Mouse (Mus musculus) hindbrain, embryonic 11.5 days (tissue): ENCODE results near the gene Far1. TPM values are rescaled to one million over a fixed set of nuclear protein-coding genes. Genes with fewer than 3 reads are reported as not detected.

ENCODE experiments used
- ATAC-seq: fragments of 200-750 bp; cut with Nextera tagmentation; 2 replicates; pipeline ENCODE4 v1.8.0; 2017; ENCODE audit warnings: mild to moderate bottlenecking, moderate TSS enrichment, moderate library complexity; ENCODE audit not compliant: low FRiP score
- DNase-seq: peaks from one replicate; pipeline ENCODE4 v3.0.0-alpha.2; 2015; ENCODE audit warnings: low spot score
- H3K27ac ChIP-seq: fragments of 300-500 bp; sonication (generic); 2 replicates; pipeline ENCODE4 v1.5.1; 2014; ENCODE audit warnings: mild to moderate bottlenecking, low read depth, low read length
- H3K27me3 ChIP-seq: fragments of 300-500 bp; sonication (generic); 2 replicates; pipeline ENCODE4 v1.6.1; 2014; ENCODE audit warnings: mild to moderate bottlenecking, low read length, moderate library complexity, mixed read lengths; ENCODE audit not compliant: control insufficient read depth, insufficient read depth
- H3K36me3 ChIP-seq: fragments of 300-500 bp; sonication (generic); 2 replicates; pipeline ENCODE4 v1.6.1; 2014; ENCODE audit warnings: mild to moderate bottlenecking, low read length, moderate library complexity, mixed read lengths; ENCODE audit not compliant: control insufficient read depth, insufficient read depth
- H3K4me1 ChIP-seq: fragments of 300-500 bp; sonication (generic); replicated peaks from 2 replicates; pipeline ENCODE4 v1.6.1; 2014; ENCODE audit warnings: low read length, mixed read lengths; ENCODE audit not compliant: control insufficient read depth, insufficient read depth
- H3K4me2 ChIP-seq: fragments of 300-500 bp; sonication (generic); replicated peaks from 2 replicates; pipeline ENCODE4 v1.6.1; 2014; ENCODE audit warnings: mild to moderate bottlenecking, low read depth, low read length
- H3K4me3 ChIP-seq: fragments of 300-500 bp; sonication (generic); 2 replicates; pipeline ENCODE4 v1.5.1; 2014; ENCODE audit warnings: low read depth, low read length
- H3K9ac ChIP-seq: fragments of 300-500 bp; sonication (generic); 2 replicates; pipeline ENCODE4 v1.6.1; 2014; ENCODE audit warnings: low read depth, low read length
- H3K9me3 ChIP-seq: fragments of 300-500 bp; sonication (generic); 2 replicates; pipeline ENCODE4 v1.6.1; 2016; ENCODE audit warnings: low read length; ENCODE audit not compliant: control insufficient read depth
- WGBS: fragments of 180-500 bp; shearing (Covaris S2); extraction: QIAGEN DNeasy Blood & Tissue Kit; methylation state at CpG from one replicate; pipeline ENCODE4 v1.1.7; 2014; 5-methylcytosine and 5-hydroxymethylcytosine counted together
- polyA plus RNA-seq: library from polyadenylated mRNA; unstranded; fragments of >200 nt; fragmentation: Nextera tagmentation; extraction: Ambion mirVana; gene quantifications from 2 replicates; pipeline ENCODE4 v1.2.1, GENCODE M21; 2014

The Far1 gene
- polyA plus RNA-seq = 89.3 and 90.3 TPM in 2 replicates

DNA sequence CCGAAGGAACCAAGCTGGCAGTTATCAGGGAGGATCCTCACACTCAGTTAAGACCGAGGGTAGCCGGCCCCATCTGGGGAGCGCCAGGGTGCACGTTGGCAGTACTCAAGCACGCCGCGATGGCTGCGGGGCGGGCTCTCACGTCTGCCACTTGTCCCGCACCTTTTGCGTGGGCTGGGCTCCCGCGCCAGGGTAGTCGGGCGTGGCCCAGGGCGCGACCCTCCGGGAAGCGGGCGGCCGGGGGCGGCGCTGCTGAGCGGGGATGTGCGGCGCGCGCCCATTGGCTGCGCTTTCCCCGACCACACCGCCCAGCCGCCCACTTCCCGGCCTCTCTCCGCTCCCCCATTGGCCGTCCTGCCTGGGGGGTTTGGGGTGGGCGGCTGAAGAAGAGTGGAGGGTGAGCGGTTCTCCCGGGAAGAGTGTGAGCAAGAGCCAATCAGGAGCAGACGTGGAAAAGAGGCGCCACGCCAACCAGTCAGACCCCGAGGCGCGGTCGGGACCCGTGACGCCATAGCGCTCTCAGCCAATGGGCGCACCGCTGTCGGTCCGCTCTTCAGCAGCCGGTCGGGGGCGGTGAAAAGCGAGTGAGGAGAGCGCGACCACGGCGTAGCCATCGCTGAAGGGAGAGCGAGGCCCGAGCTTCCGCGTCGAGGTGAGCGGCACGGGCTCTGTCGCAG, at the start of gene Far1:
Gene Far1 (plus strand): TSS at position 549 of the 677 bp plus-strand sequence.
- ATAC-seq (peak; percentile 99), DNase-seq (peak; percentile 95)
- no peaks in the 10 kb centered on the region for H3K36me3 ChIP-seq
- no peaks in the 10 kb centered on the region for H3K4me1 ChIP-seq
- H3K27me3 ChIP-seq = no peaks in the 10 kb centered on the region
- H3K9ac ChIP-seq = peak within 1 kb of the TSS; percentile 97
- WGBS = under 1% methylated on average over 68 of the region's 71 CpGs
- H3K9me3 ChIP-seq = no peaks in the 10 kb centered on the region
- H3K27ac ChIP-seq = peak within 1 kb of the TSS; percentile 92
- peak within 1 kb of the TSS; percentile 98 for H3K4me3 ChIP-seq
- H3K4me2 ChIP-seq = peak within 1 kb of the TSS; percentile 69

DNA sequence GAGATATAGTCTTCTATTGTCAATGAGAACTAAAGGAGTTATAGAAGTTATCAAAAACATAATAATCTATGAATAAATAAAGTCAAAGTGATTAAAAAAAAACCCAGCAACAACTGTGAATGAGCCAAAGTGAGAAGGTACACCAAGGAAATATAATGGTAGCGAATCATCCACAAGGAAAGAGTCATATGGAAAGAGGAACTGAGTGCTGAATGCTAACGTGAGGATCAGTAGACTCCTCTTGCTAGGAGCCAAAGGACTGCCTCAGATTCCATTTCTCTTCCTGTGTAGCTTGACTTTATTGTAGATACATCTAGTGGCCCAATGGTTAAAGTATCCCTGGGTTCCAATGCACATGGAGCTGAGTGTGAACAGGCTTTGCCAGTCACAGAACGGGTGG, 45.3 kb upstream of the Far1 start:
- Histone ChIP-seq H3K9ac (no peak overlapping the region), H3K36me3 (no peaks in the 10 kb centered on the region), H3K4me2 (no peak overlapping the region), H3K9me3 (no peaks in the 10 kb centered on the region), H3K27ac (no peak overlapping the region), H3K4me3 (no peak overlapping the region), H3K4me1 (no peaks in the 10 kb centered on the region), H3K27me3 (no peaks in the 10 kb centered on the region)
- DNase-seq (no peak), ATAC-seq (no peak)
- WGBS = 85% methylated on average over 3 of the region's 3 CpGs

DNA sequence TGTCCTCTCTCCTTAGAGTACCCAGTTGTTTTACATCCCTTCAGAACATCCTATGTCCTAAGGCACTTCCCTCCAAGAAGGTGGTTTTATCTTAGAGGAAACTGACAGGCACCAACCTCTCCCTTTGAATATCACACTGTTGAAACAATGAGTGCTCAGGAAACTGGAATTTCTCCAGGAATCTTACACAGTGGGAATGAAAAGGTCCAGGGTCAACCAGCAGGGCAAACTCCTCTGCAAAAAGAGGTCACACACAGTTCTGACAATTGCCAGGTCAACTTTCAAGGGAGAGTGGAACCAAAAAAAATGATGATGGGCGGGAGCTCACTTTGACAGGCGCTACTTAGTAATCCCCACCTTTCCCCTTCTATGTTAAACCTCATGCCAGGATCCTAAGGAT, 43.0 kb upstream of the Far1 start:
- no peak for DNase-seq
- H3K27me3 ChIP-seq = no peaks in the 10 kb centered on the region
- 89% methylated on average over 2 of the region's 2 CpGs for WGBS
- no peaks in the 10 kb centered on the region for H3K36me3 ChIP-seq
- no peaks in the 10 kb centered on the region for H3K4me1 ChIP-seq
- no peak overlapping the region for H3K27ac ChIP-seq
- no peak overlapping the region for H3K4me3 ChIP-seq
- no peak overlapping the region for H3K9ac ChIP-seq
- H3K9me3 ChIP-seq = no peaks in the 10 kb centered on the region
- no peak overlapping the region for H3K4me2 ChIP-seq
- no peak for ATAC-seq

DNA sequence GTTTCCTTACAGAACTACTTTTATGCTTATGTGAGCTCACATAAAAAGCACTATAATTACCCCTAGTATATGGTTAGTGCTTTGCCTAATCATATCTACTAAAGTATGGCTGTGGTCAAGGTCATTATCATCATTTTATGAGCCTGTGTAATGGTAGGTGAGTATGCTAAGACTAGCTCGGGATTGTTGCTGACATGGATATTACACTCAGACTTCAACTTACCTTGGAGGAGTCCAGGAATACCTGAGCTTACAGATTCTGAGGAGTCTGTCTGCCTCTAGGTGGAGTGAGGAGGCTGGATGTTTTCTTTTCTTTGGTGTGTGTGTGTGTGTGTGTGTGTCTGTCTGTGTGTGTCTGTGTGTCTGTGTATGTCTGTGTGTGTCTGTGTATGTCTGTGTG, 42.0 kb upstream of the Far1 start:
- ATAC-seq (no peak), DNase-seq (no peak)
- no peaks in the 10 kb centered on the region for H3K27me3 ChIP-seq
- WGBS = 86% methylated on average over 1 of the region's 1 CpGs
- no peaks in the 10 kb centered on the region for H3K9me3 ChIP-seq
- no peak overlapping the region for H3K9ac ChIP-seq
- H3K36me3 ChIP-seq = no peaks in the 10 kb centered on the region
- no peak overlapping the region for H3K27ac ChIP-seq
- H3K4me1 ChIP-seq = no peaks in the 10 kb centered on the region
- no peak overlapping the region for H3K4me2 ChIP-seq
- H3K4me3 ChIP-seq = no peak overlapping the region

DNA sequence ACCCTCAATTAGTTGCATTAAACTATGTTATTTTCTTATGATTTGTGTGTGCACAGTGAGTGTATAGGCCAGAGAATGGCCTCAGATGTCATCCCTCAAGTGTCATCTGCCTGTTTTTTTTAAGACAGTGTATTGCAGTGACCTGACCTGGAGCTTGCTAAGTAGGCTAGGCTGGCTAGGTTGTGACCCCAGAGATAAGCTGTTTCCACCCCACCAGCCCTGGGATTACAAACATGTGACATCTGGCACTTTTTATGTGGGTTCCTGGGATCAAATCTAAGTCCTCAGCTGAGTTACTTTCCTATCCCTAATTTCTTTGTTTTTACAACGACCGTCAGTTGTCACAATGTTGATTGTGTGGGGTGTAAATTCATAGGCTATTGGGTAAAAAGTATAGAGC, 17.8 kb upstream of the Far1 start:
- Histone ChIP-seq H3K4me3 (no peak overlapping the region), H3K9ac (no peak overlapping the region), H3K4me2 (no peak overlapping the region), H3K36me3 (no peaks in the 10 kb centered on the region), H3K4me1 (no peaks in the 10 kb centered on the region), H3K27ac (no peak overlapping the region), H3K9me3 (no peaks in the 10 kb centered on the region), H3K27me3 (no peaks in the 10 kb centered on the region)
- ATAC-seq = no peak
- no peak for DNase-seq
- 87% methylated on average over 2 of the region's 2 CpGs for WGBS

DNA sequence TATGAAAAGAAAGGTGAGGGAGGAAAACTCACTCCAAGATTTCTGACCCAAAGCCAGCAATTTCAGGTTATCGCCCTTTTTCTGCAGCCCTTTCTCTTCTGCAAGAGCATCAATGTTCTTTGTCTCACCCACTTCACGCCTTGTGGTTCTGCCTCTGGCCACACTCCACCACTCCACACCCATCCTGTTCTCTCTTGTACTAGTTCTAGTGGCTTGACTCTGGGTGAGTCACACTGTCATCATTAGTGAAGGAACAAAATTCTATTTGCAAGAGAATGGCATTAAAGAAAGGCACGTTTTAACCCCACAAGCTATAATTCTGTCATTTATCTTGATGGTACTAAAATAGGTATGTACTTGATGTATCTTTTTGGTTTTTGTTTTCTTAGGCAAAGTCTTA, 15.2 kb upstream of the Far1 start:
- no peak overlapping the region for H3K4me3 ChIP-seq
- H3K9ac ChIP-seq = no peak overlapping the region
- no peak overlapping the region for H3K4me2 ChIP-seq
- DNase-seq = no peak
- no peaks in the 10 kb centered on the region for H3K36me3 ChIP-seq
- no peak overlapping the region for H3K27ac ChIP-seq
- no peaks in the 10 kb centered on the region for H3K27me3 ChIP-seq
- WGBS = 86% methylated on average over 3 of the region's 3 CpGs
- no peak for ATAC-seq
- no peaks in the 10 kb centered on the region for H3K9me3 ChIP-seq
- H3K4me1 ChIP-seq = no peaks in the 10 kb centered on the region

DNA sequence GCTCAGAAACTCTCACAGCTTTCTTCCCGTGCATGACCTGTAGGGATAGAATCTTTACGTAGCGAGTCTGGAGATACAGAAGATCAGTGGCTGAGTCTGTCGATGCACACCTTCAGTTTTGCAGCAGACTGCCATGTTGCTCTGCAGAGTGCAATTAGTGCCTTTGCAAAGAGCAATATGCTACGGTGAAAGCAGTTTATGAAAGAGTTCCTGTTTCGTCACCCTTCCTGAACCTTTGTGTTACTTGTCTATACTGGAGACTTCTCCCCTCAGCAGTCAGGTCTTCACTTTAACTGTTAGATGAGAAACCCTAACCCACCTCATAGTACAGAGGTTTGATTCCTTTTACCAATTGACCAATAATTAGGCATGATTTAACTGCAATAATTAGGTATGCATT, 13.8 kb upstream of the Far1 start:
- no peak overlapping the region for H3K9ac ChIP-seq
- H3K27ac ChIP-seq = no peak overlapping the region
- H3K4me3 ChIP-seq = no peak overlapping the region
- no peak for DNase-seq
- H3K27me3 ChIP-seq = no peaks in the 10 kb centered on the region
- 89% methylated on average over 6 of the region's 6 CpGs for WGBS
- no peaks in the 10 kb centered on the region for H3K36me3 ChIP-seq
- ATAC-seq = no peak
- no peak overlapping the region for H3K4me2 ChIP-seq
- no peaks in the 10 kb centered on the region for H3K9me3 ChIP-seq
- H3K4me1 ChIP-seq = no peaks in the 10 kb centered on the region

DNA sequence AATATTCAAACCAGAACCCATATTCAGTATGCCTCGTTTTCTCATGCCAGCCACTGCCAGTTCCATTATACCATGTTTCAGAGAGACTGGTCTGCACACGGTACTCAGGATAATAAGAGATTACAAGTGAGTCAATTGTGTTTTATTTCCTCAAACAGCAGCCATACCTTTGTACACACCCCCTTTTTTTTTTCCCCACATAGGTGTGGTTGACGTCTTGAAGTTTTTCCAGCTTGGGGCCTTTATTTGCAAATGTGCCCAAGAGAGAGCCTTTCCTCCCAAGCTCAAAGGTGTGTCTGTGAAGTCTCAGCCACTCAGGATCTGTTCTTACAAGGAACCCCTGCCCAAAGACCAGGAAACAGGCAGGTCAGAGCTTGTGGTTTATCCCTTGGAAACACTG, 11.2 kb upstream of the Far1 start:
- H3K27ac ChIP-seq = no peak overlapping the region
- no peak overlapping the region for H3K4me3 ChIP-seq
- H3K4me1 ChIP-seq = no peaks in the 10 kb centered on the region
- H3K36me3 ChIP-seq = no peaks in the 10 kb centered on the region
- H3K9me3 ChIP-seq = no peaks in the 10 kb centered on the region
- no peak for DNase-seq
- no peak for ATAC-seq
- H3K27me3 ChIP-seq = no peaks in the 10 kb centered on the region
- no peak overlapping the region for H3K4me2 ChIP-seq
- no peak overlapping the region for H3K9ac ChIP-seq
- WGBS = 81% methylated on average over 3 of the region's 3 CpGs

DNA sequence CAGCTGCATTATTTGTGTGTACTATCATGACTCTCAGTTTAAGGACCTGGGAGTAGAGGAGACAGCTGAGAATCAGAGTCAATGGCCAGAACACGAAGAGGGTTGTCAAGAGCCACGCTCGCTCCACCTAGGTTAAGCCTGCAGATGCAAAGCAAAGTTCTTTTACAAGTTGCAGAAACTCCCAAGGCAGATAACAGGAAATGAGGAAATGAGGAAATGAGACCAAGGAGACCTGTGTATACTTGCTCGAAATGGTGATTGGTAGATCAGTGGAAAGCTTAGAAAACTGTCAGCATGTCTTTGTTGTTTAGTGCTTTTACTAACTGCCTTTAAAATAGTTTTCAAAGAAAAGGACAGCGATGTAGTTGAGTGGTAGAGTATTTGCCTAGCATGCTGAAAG, 8.6 kb upstream of the Far1 start:
- H3K4me1 ChIP-seq = no peaks in the 10 kb centered on the region
- no peak overlapping the region for H3K27ac ChIP-seq
- H3K9ac ChIP-seq = no peak overlapping the region
- no peaks in the 10 kb centered on the region for H3K27me3 ChIP-seq
- 79% methylated on average over 5 of the region's 5 CpGs for WGBS
- no peaks in the 10 kb centered on the region for H3K36me3 ChIP-seq
- no peaks in the 10 kb centered on the region for H3K9me3 ChIP-seq
- ATAC-seq = no peak
- DNase-seq = no peak
- no peak overlapping the region for H3K4me2 ChIP-seq
- no peak overlapping the region for H3K4me3 ChIP-seq
